Mouse (Mus musculus): Measurements from ENCODE around the gene Ang4.

DNA sequence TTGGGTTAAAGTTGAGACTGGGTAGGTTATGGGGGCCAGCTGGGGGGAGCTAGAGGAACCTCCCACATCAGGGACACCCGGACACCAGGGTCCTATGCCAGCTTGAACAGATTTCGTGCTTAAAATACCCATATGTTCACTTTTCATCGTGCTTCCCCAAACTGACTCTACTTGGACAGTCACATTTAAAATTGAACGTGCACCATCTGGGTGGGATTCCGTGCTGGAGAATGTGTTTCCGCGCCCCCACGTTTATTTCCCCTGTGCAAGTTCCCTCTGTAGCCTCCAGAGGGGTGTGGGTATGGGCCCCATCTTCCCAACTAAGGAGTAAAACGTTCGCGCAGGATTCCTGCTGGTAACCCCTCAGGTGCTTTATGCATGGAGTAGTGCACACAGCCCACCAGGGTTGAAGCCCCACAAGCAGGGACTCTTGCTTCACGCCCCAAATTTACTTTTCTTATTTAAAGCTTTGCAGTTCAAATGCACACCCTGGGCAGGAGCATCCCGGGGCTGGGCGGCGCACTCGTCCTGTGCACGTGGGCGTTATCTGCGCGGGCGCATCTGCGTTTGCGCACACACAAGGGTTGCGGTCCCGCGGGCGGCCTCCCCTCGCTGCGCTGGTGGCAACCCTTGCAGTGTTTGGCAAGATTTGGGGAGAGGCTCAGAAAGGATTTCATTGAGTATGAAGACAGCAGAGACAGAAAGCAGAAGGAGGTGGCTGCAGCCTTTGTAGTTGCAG, 34.8 kb downstream of the Ang4 start:
- TF ChIP-seq CHD2 (IDR thresholded peaks at IDR 0.05; ENCODE audit: low read depth, low read length): no peak
- TF ChIP-seq HCFC1 (IDR thresholded peaks at IDR 0.05; ENCODE audit: borderline replicate concordance, insufficient read depth, low read length): no peak
- TF ChIP-seq MAFK (IDR thresholded peaks at IDR 0.05; ENCODE audit: insufficient read depth, low read depth, low read length): no peak
- TF ChIP-seq ZNF384 (IDR thresholded peaks at IDR 0.05; ENCODE audit: low read depth, low read length): no peak
- no peak for TF ChIP-seq ZC3H11A (IDR thresholded peaks at IDR 0.05; ENCODE audit: borderline replicate concordance, low read depth, low read length)

Data from ES-E14 (cell line).